Mouse (Mus musculus): ENCODE measurements around the gene Ninl. TPM values are rescaled to one million over a fixed set of nuclear protein-coding genes. Genes with fewer than 3 reads are reported as not detected.

Ninl gene
- 0.26 TPM for polyA plus RNA-seq (2017; shearing (Covaris generic))

DNA sequence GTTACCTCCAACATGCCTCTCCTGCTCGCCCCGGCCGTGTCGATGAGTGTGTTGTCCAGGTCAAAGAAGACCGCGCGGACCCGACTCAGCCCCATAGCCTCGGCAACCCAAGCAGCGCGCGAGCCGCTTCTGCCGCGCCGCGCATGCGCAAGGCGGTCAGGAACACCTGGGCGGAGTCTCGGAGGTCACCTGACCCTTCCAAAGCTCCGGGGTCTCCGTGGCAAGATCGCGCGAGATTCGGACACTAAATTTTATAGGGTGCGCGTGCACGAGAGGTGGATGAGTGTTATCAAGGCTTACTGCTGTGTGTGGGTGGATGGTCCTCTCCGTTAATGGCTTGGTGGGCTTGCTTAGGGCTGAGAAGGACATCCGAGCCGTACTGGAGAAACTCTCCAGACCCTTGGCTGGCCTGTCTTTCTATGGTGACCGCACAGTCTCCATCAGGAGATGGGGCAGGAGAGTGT is at the start of gene Ninl, which contains the start of gene Nanp:
Gene Ninl, minus strand, starts transcription at position 151 of the 464 bp plus-strand sequence.
Gene Nanp, minus strand, starts transcription at position 167 of the 464 bp plus-strand sequence.

DNA sequence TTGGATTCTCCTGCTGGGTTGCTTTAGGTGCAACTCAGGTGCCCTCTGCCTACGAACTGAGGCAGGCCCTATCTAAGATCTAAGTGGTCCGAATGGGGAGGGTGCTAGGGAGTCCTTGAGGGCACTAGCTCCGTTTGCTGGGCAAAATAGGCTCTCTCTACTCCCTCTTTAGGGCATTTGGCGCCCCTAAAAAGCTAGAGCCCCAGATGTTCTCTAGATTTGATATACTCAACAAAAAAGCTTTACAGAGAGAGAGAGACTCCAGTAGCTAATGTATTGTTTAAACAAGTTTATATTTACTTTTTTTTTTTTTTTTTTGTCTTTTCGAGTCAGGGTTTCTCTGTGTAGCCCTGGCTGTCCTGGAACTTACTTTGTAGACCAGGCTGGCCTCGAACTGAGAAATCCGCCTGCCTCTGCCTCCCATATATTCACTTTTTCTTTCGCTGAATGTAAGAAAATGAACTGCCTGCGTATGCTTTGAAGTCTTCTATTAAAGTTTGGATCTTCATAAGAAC is 134.2 kb downstream of the Ninl start, which contains the start of gene Gins1:
Gene Gins1, plus strand, starts transcription at position 465 of the 515 bp plus-strand sequence.

DNA sequence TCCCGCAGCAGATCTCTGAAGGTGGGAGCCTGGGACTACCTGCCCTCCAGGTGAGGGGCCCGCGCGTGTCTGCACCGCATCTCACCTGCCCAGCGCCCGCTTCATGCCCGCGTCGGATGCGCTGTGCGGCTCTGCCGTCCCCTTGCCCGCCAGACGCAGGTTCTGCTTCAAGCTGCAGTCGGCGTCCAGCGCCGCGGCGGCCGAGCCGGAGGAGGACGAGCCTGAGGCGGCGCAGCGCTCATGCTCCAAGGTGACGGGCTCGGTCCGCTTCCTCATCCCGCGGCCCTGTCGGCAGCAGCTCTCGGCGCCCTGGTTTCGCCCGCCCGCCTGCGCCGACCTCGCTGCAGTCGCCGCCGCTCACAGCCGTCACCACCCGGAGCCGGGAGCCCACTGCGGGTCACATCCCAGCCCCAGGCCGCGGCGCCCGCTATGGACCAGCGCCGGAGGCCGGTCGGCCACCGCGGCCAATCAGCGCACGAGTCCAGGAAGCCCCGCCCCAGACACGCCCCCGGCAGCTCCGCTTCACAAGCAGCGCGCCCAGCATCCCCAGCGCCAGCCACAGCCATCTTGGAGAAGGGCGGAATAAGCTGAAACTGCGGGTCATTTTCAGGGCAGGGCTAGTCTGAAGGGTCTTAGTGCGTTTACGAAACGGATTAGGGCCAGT is 134.8 kb downstream of the Ninl start, which contains the start of gene Abhd12:
Gene Abhd12, minus strand, starts transcription at position 470 of the 664 bp plus-strand sequence.

Other genes starting within 250 kb of the Ninl start
- 76.3 TPM for gene Abhd12, start 134.6 kb downstream of the Ninl start, polyA plus RNA-seq (2017; shearing (Covaris generic))
- gene Gins1, start 134.0 kb downstream of the Ninl start, polyA plus RNA-seq (2017; shearing (Covaris generic)) = 3.4 TPM
- 39.4 TPM for gene Nanp, start within 50 bp of the Ninl start, polyA plus RNA-seq (2017; shearing (Covaris generic))
- not detected for gene Gm14151, start 53.0 kb upstream of the Ninl start, polyA plus RNA-seq (2017; shearing (Covaris generic))
- not detected for gene Gm14147, start 58.9 kb upstream of the Ninl start, polyA plus RNA-seq (2017; shearing (Covaris generic))